Mouse (Mus musculus) neural tube, embryonic 11.5 days (tissue): Measurements from ENCODE around the gene Dppa2. TPM values are rescaled to one million over a fixed set of nuclear protein-coding genes. Genes with fewer than 3 reads are reported as not detected.
"Not testable (repeated sequence)": the region's sequence is repeated elsewhere in the genome, so short reads cannot be mapped to it uniquely, and the experiment has no call there.

ENCODE experiments used
- ATAC-seq: fragments of 200-750 bp; cut with Nextera tagmentation; 2 replicates; pipeline ENCODE4 v1.8.0; 2017; ENCODE audit warnings: moderate number of reproducible peaks, mild to moderate bottlenecking, moderate TSS enrichment, moderate library complexity; ENCODE audit not compliant: insufficient read depth, low FRiP score, low TSS enrichment
- DNase-seq: peaks from one replicate; pipeline ENCODE4 v3.0.0-alpha.2; 2015; ENCODE audit warnings: low spot score
- H3K27ac ChIP-seq: fragments of 300-500 bp; sonication (generic); 2 replicates; pipeline ENCODE4 v1.5.1; 2014; ENCODE audit warnings: low read depth, mild to moderate bottlenecking, low read length
- H3K27me3 ChIP-seq: fragments of 300-500 bp; sonication (generic); 2 replicates; pipeline ENCODE4 v1.6.1; 2014; ENCODE audit warnings: mild to moderate bottlenecking, low read length, mixed read lengths; ENCODE audit not compliant: control insufficient read depth, insufficient read depth
- H3K36me3 ChIP-seq: fragments of 300-500 bp; sonication (generic); 2 replicates; pipeline ENCODE4 v1.6.1; 2014; ENCODE audit warnings: mild to moderate bottlenecking, low read length, moderate library complexity, mixed read lengths; ENCODE audit not compliant: control insufficient read depth, insufficient read depth
- H3K4me1 ChIP-seq: fragments of 300-500 bp; sonication (generic); 2 replicates; pipeline ENCODE4 v1.6.1; 2014; ENCODE audit warnings: low read length, mixed read lengths; ENCODE audit not compliant: control insufficient read depth, insufficient read depth
- H3K4me2 ChIP-seq: fragments of 300-500 bp; sonication (generic); 2 replicates; pipeline ENCODE4 v1.6.1; 2014; ENCODE audit warnings: low read depth, mild to moderate bottlenecking, moderate library complexity
- H3K4me3 ChIP-seq: fragments of 300-500 bp; sonication (generic); 2 replicates; pipeline ENCODE4 v1.5.1; 2014; ENCODE audit warnings: low read depth, low read length
- H3K9ac ChIP-seq: fragments of 300-500 bp; sonication (generic); 2 replicates; pipeline ENCODE4 v1.6.1; 2014; ENCODE audit warnings: mild to moderate bottlenecking, low read length
- H3K9me3 ChIP-seq: fragments of 300-500 bp; sonication (generic); 2 replicates; pipeline ENCODE4 v1.6.1; 2016; ENCODE audit warnings: low read length; ENCODE audit not compliant: control insufficient read depth
- WGBS: fragments of 180-500 bp; shearing (Covaris S2); extraction: QIAGEN DNeasy Blood & Tissue Kit; methylation state at CpG from one replicate; pipeline ENCODE4 v1.1.7; 2014; 5-methylcytosine and 5-hydroxymethylcytosine counted together
- polyA plus RNA-seq: library from polyadenylated mRNA; unstranded; fragments of >200 nt; fragmentation: Nextera tagmentation; extraction: Ambion mirVana; gene quantifications from 2 replicates; pipeline ENCODE4 v1.2.1, GENCODE M21; 2014

Dppa2 gene
- polyA plus RNA-seq, 1 experiment from 2014 or later: not detected

DNA sequence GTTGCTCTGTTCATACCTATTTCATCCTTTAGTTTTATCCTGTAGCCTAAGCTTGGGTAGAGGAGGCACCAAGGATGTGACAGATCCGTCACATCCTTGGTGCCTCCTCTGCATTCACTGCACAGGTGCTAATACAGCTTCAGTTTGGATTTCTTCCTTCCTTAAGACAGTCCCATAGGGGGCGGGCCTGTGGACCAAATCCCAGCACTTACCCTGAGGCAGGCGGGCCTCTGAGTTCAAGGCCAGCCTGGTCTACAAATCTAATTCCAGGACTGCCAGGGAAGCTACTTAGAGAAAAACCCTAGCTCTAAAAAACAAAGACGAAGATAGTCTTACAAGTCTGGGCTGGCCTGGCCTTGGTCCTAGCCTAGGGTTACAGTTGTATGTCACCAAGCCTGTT, 18.2 kb upstream of the Dppa2 start:
- DNase-seq (no peak), ATAC-seq (no peak)
- no peak overlapping the region for H3K4me2 ChIP-seq
- H3K9me3 ChIP-seq: no peaks in the 10 kb centered on the region
- H3K9ac ChIP-seq: no peak overlapping the region
- no peaks in the 10 kb centered on the region for H3K36me3 ChIP-seq
- no peak overlapping the region for H3K4me3 ChIP-seq
- H3K27me3 ChIP-seq: no peaks in the 10 kb centered on the region
- H3K27ac ChIP-seq: no peak overlapping the region
- 91% methylated on average over 4 of the region's 4 CpGs for WGBS
- no peaks in the 10 kb centered on the region for H3K4me1 ChIP-seq

DNA sequence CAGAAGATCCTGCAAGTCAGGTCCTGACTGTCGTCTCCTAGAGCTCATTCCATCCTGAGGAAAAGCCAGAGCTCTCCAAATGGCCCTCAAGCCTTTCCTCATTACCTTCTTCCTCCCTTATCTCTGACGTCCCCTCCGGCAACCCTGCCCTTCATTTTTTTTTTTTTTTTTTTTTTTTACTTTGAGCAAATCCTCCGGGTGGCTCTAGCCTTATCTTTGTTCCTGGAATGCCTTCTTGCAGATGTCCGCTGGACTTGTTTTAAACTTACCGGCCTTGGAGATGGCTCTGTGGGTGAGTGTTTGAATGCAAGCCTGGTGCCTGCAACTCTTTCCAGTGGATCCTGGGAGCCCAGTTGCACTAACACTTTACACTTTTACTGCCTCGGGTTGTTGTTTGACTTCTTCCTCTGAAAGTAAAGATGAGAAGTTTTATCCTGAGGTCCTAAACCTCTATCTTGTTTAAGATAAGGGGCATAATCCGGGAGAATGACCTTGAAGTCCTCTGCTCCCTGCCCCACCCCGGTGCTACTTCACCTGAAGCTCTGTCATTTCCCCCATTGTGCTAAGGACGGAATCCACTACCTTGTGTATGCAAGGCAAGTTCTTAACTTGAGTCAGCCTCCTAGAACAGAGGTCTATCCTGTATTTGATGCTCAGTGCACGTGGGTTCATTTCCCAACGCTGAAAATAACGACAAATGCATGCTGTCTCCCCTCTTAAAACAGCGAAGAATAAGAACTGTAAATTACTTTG, 6.1 kb upstream of the Dppa2 start:
- Histone ChIP-seq H3K4me3 (no peak overlapping the region), H3K36me3 (no peaks in the 10 kb centered on the region), H3K4me1 (no peaks in the 10 kb centered on the region), H3K27me3 (no peaks in the 10 kb centered on the region), H3K4me2 (no peak overlapping the region), H3K9me3 (no peaks in the 10 kb centered on the region), H3K27ac (no peak overlapping the region), H3K9ac (no peak overlapping the region)
- ATAC-seq (no peak), DNase-seq (no peak)
- 81% methylated on average over 14 of the region's 14 CpGs for WGBS

DNA sequence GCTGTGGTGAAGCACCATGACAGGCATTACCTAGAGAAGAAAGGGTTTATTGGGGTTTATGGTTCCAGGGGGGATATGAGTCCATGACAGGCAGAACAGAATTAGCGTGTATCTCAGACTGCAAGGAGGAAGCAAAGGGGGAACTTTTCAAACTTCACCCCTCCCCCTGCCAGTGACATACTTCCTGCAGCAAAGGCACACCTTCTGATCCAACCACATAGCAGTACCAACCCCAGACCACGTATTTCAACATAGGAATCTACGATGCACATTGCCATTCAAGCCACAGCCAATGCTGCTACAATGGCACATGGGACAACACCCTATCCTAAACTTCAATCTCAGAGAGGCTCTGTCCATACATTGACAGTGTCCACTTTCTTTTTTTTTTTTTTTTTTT, 3.8 kb upstream of the Dppa2 start:
- no peaks in the 10 kb centered on the region for H3K4me1 ChIP-seq
- no peak for DNase-seq
- ATAC-seq: no peak
- no peaks in the 10 kb centered on the region for H3K9me3 ChIP-seq
- H3K27ac ChIP-seq: no peak overlapping the region
- H3K4me3 ChIP-seq: no peak overlapping the region
- H3K9ac ChIP-seq: no peak overlapping the region
- 88% methylated on average over 3 of the region's 3 CpGs for WGBS
- H3K36me3 ChIP-seq: no peaks in the 10 kb centered on the region
- H3K4me2 ChIP-seq: no peak overlapping the region
- no peaks in the 10 kb centered on the region for H3K27me3 ChIP-seq

DNA sequence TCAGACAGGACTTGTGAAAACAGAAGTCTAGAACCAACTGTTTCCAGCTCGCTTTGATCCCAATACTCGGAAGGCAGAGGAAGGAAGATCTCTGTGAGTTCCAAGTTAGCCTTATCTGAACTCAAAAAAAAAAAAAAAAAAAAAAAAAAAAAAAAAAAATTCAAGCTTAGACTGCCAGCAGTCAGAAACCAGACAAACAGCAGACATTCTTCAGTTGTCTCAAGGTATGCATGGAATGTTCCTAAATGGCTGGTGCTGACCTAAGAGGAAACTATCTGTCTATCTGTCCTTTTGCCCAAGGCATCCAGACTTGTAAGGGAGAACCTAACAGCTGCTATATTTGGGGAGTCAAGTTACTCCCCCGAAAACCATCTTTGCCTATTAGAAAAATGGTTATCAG, 275 bp downstream of the Dppa2 start:
- Histone ChIP-seq H3K4me3 (no peak overlapping the region), H3K9ac (no peak overlapping the region), H3K27me3 (no peaks in the 10 kb centered on the region), H3K27ac (no peak overlapping the region), H3K9me3 (no peaks in the 10 kb centered on the region), H3K36me3 (no peaks in the 10 kb centered on the region), H3K4me2 (no peak overlapping the region), H3K4me1 (no peaks in the 10 kb centered on the region)
- WGBS: 87% methylated on average over 3 of the region's 3 CpGs
- DNase-seq: no peak
- ATAC-seq: no peak

DNA sequence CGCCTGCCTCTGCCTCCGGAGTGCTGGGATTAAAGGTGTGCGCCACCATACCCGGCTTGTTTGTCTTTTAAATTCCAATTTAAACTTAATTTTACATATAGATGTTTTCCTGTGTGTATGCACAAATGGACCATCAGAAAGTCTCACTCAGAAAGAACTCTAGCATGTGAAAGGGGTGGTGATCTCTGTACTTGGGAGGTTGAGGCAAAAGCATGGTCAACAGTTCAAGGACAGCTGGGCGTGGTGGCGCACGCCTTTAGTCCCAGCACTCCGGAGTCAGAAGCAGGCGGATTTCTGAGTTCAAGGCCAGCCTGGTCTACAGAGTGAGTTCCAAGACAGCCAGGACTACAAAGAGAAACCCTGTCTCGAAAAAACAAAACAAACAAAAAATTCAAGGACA, 5.2 kb downstream of the Dppa2 start:
- not testable (repeated sequence) for H3K9me3 ChIP-seq

DNA sequence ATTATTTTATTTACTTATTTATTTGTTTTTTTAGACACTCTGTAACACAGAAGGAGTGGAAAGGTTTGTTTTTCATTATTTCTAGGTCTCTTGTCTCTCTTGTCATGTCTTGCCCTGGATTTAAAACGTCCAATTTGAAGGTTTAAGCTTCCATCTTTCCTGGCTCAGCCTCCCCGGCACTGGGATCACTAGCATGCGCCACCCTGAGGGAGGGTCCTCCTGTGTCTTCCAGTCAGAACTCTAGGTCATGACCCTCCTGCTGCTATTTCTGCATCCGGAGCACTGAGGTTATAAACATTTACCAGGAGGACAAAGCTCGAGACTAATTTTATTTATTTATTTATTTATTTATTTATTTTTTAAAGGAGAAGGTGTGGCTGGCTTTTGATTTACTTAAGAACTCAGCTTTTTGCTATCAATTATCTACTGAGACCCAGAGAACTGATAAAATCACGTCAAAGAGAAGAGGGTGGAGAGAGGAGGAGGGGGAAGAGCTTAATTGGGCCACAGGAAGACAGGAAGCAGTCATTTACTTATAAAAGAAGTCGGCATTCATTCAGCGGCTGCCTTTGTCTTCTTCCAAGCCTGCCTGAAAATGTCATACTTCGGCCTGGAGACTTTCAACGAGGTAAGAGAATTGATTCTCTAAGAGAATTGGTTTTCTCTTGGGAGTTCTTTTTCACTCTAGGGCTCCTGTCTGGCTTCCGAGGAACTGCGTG, 6.4 kb downstream of the Dppa2 start:
- WGBS: 83% methylated on average over 12 of the region's 12 CpGs

More for the DNA sequence above, 5.2 kb downstream of the Dppa2 start:
- H3K36me3 ChIP-seq, H3K4me3 ChIP-seq, DNase-seq, H3K4me1 ChIP-seq, H3K27ac ChIP-seq, ATAC-seq, H3K27me3 ChIP-seq, H3K9ac ChIP-seq, H3K4me2 ChIP-seq: not testable (repeated sequence)
- WGBS: 94% methylated on average over 10 of the region's 10 CpGs

DNA sequence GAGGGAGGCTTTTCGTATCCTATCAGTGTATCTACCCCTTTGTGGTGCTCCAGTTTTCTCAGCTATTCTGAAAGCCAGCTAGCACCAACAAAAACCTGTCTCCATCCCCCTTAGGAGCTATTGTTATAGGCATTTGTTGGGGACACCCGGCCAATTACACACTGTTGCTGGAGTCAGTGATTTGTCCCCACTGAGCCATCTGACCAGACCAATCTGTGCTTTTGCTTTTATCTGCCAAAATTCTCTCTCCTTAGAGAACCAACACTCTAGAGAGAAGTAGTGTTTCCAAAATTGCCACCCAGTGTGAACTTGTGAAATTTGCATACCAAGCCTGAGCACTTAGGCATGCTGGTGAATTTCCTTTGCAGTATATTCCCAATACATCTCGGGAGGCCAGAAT, 11.6 kb downstream of the Dppa2 start:
- no peaks in the 10 kb centered on the region for H3K4me1 ChIP-seq
- 94% methylated on average over 3 of the region's 3 CpGs for WGBS

More for the DNA sequence above, 6.4 kb downstream of the Dppa2 start:
- ATAC-seq (no peak), DNase-seq (no peak)
- no peaks in the 10 kb centered on the region for H3K36me3 ChIP-seq
- no peak overlapping the region for H3K27ac ChIP-seq
- H3K4me1 ChIP-seq: no peaks in the 10 kb centered on the region
- no peaks in the 10 kb centered on the region for H3K27me3 ChIP-seq
- H3K4me3 ChIP-seq: no peak overlapping the region
- H3K9ac ChIP-seq: no peak overlapping the region
- H3K4me2 ChIP-seq: no peak overlapping the region
- H3K9me3 ChIP-seq: no peaks in the 10 kb centered on the region

DNA sequence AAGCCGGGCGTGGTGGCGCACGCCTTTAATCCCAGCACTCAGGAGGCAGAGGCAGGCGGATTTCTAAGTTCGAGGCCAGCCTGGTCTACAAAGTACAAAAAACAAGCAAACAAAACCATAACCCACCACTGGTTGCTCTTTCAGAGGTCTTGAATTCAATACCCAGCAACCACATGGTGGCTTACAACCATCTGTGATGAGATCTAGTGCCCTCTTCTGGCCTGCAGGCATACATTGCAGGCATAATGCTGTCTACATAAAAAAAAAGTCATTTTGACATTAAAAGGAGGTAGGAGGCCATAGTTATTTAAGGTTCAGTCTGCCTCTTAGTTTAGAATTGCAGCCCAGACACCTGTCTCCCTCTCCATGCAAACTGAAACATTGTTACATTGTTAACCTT, 17.1 kb downstream of the Dppa2 start:
- H3K36me3 ChIP-seq: no peaks in the 10 kb centered on the region
- DNase-seq: no peak
- no peaks in the 10 kb centered on the region for H3K4me1 ChIP-seq
- H3K9me3 ChIP-seq: no peaks in the 10 kb centered on the region
- no peak overlapping the region for H3K4me3 ChIP-seq
- 91% methylated on average over 6 of the region's 6 CpGs for WGBS
- no peaks in the 10 kb centered on the region for H3K27me3 ChIP-seq
- no peak for ATAC-seq
- H3K27ac ChIP-seq: no peak overlapping the region
- H3K9ac ChIP-seq: no peak overlapping the region
- H3K4me2 ChIP-seq: no peak overlapping the region

More for the DNA sequence above, 11.6 kb downstream of the Dppa2 start:
- H3K4me3 ChIP-seq: no peak overlapping the region
- no peak overlapping the region for H3K9ac ChIP-seq
- H3K36me3 ChIP-seq: no peaks in the 10 kb centered on the region
- DNase-seq: no peak
- no peak for ATAC-seq
- no peak overlapping the region for H3K27ac ChIP-seq
- H3K27me3 ChIP-seq: no peaks in the 10 kb centered on the region
- H3K4me2 ChIP-seq: no peak overlapping the region
- H3K9me3 ChIP-seq: no peaks in the 10 kb centered on the region

DNA sequence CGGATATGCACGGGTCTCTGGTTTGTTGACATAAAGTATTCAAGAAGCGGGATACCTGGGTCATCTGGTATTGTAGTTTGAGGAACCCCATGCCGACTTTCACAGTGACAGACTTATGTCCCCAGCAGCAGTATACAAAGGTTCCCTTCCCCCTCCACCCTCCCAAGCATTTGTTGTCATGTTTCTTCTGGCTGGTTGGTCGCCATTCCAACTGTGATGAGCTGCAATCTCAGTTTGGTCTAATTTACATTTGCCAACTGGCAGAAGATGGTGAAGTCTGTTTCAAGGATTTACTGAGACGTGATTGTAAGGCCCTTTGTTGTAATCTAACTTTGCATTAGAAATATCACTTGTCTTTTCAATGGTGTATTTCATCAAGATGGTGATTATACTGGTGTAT, 19.4 kb downstream of the Dppa2 start:
- DNase-seq (no peak), ATAC-seq (no peak)
- H3K9ac ChIP-seq: no peak overlapping the region
- H3K36me3 ChIP-seq: no peaks in the 10 kb centered on the region
- no peaks in the 10 kb centered on the region for H3K9me3 ChIP-seq
- no peak overlapping the region for H3K27ac ChIP-seq
- no peaks in the 10 kb centered on the region for H3K4me1 ChIP-seq
- no peak overlapping the region for H3K4me3 ChIP-seq
- H3K27me3 ChIP-seq: no peaks in the 10 kb centered on the region
- H3K4me2 ChIP-seq: no peak overlapping the region
- WGBS: 56% methylated on average over 6 of the region's 6 CpGs
